Mouse (Mus musculus) hindlimb bud, embryonic 11.5 days (tissue): Measurements from ENCODE around the gene Kcnj8.
"Not testable (repeated sequence)": the region's sequence is repeated elsewhere in the genome, so short reads cannot be mapped to it uniquely, and the experiment has no call there.

ENCODE experiments used
- DNase-seq: peaks from one replicate; pipeline ENCODE4 v3.0.0-alpha.2; 2012; ENCODE audit warnings: low read depth, low spot score; ENCODE audit errors: extremely low spot score

The Kcnj8 gene

GRCm38 (mm10) chr6:142551482-142551881 is 19.9 kb downstream of the Kcnj8 start:
- DNase-seq, result no peak

GRCm38 (mm10) chr6:142550871-142551270 is 20.5 kb downstream of the Kcnj8 start:
- no peak for DNase-seq

GRCm38 (mm10) chr6:142548377-142548776 is 23.0 kb downstream of the Kcnj8 start:
- DNase-seq, result no peak

GRCm38 (mm10) chr6:142545132-142545531 is 26.3 kb downstream of the Kcnj8 start:
- DNase-seq, result no peak

GRCm38 (mm10) chr6:142543648-142544047 is 27.8 kb downstream of the Kcnj8 start:
- no peak for DNase-seq

GRCm38 (mm10) chr6:142542800-142543175 is 28.6 kb downstream of the Kcnj8 start:
- DNase-seq, result no peak

GRCm38 (mm10) chr6:142542082-142542799 is 29.2 kb downstream of the Kcnj8 start:
- no peak for DNase-seq

GRCm38 (mm10) chr6:142540561-142541160 is 30.8 kb downstream of the Kcnj8 start:
- DNase-seq, result no peak

- no peak for DNase-seq
Measured at GRCm38 (mm10) chr6:142540131-142540530, 31.3 kb downstream of the Kcnj8 start.

- no peak for DNase-seq
Measured at GRCm38 (mm10) chr6:142538503-142538902, 32.9 kb downstream of the Kcnj8 start.

GRCm38 (mm10) chr6:142533412-142533811 is 38.0 kb downstream of the Kcnj8 start:
- DNase-seq, result no peak

GRCm38 (mm10) chr6:142532686-142533085 is 38.7 kb downstream of the Kcnj8 start:
- no peak for DNase-seq

- no peak for DNase-seq
Measured at GRCm38 (mm10) chr6:142532141-142532540, 39.3 kb downstream of the Kcnj8 start.

GRCm38 (mm10) chr6:142530378-142530777 is 41.0 kb downstream of the Kcnj8 start:
- DNase-seq, result no peak

- DNase-seq, result no peak
Measured at GRCm38 (mm10) chr6:142529680-142530079, 41.7 kb downstream of the Kcnj8 start.

GRCm38 (mm10) chr6:142527931-142528562 is 43.4 kb downstream of the Kcnj8 start:
- no peak for DNase-seq

GRCm38 (mm10) chr6:142524635-142525308 is 46.6 kb downstream of the Kcnj8 start:
- no peak for DNase-seq

GRCm38 (mm10) chr6:142521591-142522110 is 49.8 kb downstream of the Kcnj8 start:
- DNase-seq, result no peak

GRCm38 (mm10) chr6:142519110-142519509 is 52.3 kb downstream of the Kcnj8 start:
- peak; percentile 54 for DNase-seq

GRCm38 (mm10) chr6:142515379-142515778 is 56.0 kb downstream of the Kcnj8 start:
- not testable (repeated sequence) for DNase-seq

GRCm38 (mm10) chr6:142514912-142515311 is 56.5 kb downstream of the Kcnj8 start:
- no peak for DNase-seq
